Mouse (Mus musculus): ENCODE data around the gene Slc38a6.

GRCm38 (mm10) chr12:73327381-73327780, 40.8 kb downstream of the Slc38a6 start:
- TF ChIP-seq CTCF (conservative IDR thresholded peaks at IDR 0.05; ENCODE audit: insufficient read depth, insufficient read length, low read depth, low read length) (no peak), POLR2A (IDR thresholded peaks at IDR 0.05; ENCODE audit: low read depth, low read length) (no peak)

Measured in kidney, adult 2 months (tissue).